Mouse (Mus musculus): ENCODE results near the gene Dpy19l1. TPM values are rescaled to one million over a fixed set of nuclear protein-coding genes. Genes with fewer than 3 reads are reported as not detected.

Gene Dpy19l1
- polyA plus RNA-seq, 1 experiment, result 18.4 TPM

DNA sequence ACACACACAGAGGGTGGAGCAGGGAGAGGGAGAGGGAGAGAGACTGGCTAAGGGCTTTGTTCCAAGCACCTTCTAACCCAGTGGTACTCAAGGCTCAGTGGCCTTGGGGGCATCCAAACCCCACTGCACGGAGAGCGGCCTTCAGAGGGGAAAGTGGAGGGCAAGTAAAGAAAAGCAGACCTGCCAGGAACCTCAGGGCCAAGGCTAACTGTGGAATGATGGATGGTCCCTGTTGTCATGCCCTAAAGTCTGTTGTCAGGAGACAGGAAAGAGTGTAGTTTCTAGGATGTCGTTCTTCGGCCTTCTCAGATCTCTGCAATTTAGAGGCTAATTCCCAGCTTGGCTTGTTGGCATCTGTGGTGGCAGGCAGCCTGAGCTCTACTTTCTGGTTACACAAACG, 32.8 kb downstream of the Dpy19l1 start:
- DNase-seq (ENCODE audit: low spot score), result no peak

DNA sequence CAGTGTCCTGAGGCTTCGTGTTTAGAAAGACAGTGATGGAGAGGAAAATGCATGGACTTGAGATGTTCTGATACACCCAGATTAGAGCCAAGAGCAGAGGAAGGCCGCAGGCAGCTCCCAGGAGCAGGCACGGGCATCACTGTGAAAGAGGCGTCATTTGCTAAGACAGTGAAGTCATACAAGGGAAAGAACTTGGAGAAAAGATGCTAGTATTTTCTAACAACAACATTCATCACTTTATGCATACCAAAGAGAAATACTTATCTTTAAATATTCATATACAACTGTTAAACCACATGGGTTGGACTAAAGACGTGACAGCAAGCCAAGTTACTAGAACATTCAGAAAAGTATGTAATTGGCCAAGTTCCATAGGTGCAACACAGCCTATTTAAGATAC, 35.8 kb downstream of the Dpy19l1 start:
- DNase-seq (ENCODE audit: low spot score), result no peak

DNA sequence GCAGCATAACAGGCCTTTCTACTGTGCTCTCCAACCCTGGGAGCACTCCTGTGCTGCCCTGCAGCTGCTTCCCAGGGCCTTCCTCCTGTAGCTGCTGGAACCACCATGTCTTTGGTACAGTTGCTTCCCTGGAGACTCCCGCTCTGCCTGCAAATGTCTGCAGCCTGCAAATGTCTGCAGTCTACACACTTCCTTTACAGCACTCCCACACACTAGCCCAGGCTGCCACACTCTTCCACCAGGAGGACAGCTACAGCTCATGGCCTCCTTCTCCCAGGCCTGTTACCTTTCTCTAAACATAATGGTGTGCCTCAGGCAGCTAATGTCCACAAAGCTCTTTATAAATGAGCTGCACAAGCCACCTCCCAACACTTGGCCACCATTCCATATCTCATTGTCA, 36.3 kb downstream of the Dpy19l1 start:
- no peak for DNase-seq (ENCODE audit: low spot score)

DNA sequence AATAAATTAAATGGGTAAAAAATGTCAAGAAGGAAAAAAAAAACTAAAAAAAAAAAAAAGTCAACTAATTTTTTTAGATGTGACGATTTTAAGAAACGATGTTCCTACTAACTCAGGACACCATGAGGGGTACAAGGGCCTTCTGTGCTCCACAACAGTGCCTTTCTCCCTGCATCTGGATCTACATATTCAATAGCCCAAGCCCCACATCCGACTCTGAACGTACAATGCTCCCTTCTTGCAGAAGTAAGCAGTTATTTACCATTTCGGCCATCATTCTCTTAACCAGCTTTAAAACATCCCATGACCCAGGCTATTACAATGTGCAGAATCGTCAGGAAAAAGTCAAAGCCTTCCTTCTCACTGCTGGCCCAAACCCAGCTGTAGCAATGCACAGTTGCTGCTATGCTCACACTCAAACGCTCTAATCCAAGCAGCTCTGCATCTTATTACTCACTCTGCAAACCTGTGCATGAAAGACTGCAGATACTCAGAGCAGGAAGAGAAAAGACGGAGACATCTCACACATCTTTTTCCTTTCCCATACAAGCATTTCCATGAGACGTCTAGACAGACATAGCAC, 41.5 kb downstream of the Dpy19l1 start:
- no peak for DNase-seq (ENCODE audit: low spot score)

DNA sequence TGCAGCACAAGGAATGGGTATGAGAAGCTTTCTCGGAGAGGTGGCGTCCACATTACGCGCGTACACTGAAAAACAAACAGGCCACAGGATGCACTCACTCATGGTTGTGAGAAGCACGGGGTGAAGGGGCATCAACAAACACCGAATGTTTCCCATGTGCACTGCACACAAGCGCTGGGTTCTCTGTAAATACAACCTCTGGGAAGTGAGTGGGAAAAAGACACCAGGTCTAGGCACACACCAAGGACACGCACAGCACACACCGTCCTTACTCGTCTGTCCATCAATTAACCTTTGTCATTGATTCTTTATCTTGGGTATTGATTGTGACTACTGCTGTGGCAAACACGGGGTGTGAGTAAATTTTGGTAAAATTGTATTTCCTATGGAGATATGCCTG, 49.1 kb downstream of the Dpy19l1 start:
- DNase-seq (ENCODE audit: low spot score), result no peak

- no peak for DNase-seq (ENCODE audit: low spot score)
Measured at GRCm38 (mm10) chr9:24450976-24451375, 52.0 kb downstream of the Dpy19l1 start.

DNA sequence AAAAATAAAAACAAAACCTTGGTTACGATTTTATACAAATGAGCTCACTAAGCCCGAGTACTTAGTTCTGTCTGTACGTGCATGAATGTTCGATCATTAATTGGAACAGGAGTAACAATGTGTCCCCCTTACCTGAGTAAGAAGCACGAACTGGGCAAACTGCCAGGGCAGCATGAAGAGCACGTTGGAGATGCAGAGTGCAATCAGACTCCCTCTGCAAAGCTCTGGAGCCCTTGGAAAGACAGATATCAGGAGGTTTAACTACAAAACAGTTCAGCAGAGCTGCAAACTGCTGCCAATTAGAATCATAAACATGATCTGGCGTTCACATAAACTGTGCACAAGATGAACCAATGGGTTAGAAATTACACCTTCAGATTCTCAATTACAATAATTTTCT, 52.4 kb downstream of the Dpy19l1 start:
- no peak for DNase-seq (ENCODE audit: low spot score)

DNA sequence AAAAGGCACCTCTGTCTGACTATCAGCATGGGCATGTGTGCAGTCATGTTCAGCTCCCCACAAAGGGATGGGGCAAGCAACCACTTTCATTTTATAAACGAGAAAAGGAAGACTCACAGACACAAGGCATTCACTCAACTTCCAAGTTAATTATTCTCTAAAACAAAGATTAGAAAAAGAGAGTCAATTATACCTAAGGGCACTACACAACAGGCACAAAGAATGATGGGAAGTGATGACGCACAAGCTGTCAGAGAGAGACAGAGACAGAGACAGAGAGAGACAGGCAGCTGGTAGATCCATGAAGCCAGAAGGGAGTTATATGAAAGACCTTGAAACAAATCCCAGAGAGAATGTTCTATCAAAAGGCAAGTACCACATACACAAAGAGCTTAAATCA, 68.0 kb downstream of the Dpy19l1 start:
- DNase-seq (ENCODE audit: low spot score), result no peak

- no peak for DNase-seq (ENCODE audit: low spot score)
Measured at GRCm38 (mm10) chr9:24429721-24430120, 73.2 kb downstream of the Dpy19l1 start.

DNA sequence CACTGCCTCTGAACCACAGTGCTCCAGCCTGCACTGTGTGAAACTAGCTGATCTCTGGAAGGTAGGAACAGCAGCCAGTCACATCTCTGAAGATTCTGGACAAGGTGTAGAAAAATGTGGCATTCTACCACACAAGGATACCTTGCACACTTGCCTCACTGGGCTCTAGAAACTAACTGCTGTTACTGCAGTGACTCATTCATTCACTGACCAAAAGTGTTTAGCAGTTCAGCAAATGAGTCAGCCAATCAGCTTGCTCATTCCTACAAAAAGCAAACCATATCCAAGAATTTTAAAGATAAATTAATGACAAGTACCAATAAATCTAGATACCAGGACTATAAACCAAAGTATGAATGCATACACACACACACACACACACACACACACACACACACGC, 77.3 kb downstream of the Dpy19l1 start:
- no peak for DNase-seq (ENCODE audit: low spot score)

DNA sequence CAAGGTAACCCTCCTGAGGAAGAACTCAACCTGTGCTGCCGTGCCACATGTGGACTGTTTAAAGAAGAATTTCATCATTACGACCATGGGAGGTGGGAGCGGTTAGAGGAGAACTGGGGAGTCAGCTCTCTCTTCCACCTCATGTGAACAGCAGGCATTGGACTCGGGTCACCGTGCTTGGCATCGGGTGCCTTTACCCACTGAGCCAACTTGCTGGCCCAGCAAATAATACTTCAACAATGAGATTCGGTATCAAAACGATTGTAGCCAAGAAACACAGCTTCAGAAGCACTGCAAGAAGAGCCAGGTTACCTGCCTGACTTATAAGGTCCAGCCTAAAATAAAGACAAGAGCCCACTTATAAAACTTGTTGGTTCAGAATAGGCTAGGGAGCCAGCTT, 79.7 kb downstream of the Dpy19l1 start:
- no peak for DNase-seq (ENCODE audit: low spot score)

DNA sequence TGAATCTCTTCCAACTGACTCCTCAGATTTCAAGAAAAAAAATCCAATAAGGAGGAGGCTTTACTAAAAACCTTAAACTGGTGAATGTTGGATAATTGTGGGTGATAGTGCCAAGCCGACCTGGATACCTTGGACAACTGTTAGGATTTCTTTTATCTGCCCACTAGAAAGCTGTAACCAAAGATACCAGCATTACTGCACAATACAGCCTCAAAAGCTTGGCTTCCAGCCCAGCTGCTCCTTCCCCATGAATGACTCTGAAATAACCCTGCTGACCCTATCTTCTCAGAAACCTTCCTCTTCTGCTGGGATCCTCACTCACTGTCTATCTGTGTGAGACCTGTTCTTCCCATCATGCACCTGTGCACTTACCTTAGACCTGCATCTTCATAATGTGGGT, 81.1 kb downstream of the Dpy19l1 start:
- DNase-seq (ENCODE audit: low spot score), result no peak

GRCm38 (mm10) chr9:24421221-24421620, 81.7 kb downstream of the Dpy19l1 start:
- DNase-seq (ENCODE audit: low spot score), result no peak

GRCm38 (mm10) chr9:24420144-24420543, 82.8 kb downstream of the Dpy19l1 start:
- DNase-seq (ENCODE audit: low spot score), result no peak

DNA sequence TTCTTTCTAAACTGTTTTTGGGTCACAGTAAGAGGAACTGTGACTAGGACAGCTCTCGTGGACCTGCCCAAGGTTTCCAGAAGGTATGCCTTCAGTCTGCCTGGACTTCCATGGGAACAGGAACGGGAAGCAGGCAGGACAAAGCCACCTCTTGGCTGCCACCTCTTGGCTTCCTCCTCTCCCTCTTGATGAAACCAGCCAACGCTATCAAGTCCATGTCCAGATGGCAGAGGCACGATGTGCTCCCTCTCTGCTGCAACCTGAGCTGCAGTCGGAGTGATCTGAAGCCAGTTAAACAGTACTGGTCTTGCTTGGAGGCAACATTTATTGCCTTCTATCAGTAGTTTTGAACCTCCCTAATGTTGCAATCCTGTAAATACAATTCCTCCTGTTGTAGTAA, 84.7 kb downstream of the Dpy19l1 start:
- no peak for DNase-seq (ENCODE audit: low spot score)

DNA sequence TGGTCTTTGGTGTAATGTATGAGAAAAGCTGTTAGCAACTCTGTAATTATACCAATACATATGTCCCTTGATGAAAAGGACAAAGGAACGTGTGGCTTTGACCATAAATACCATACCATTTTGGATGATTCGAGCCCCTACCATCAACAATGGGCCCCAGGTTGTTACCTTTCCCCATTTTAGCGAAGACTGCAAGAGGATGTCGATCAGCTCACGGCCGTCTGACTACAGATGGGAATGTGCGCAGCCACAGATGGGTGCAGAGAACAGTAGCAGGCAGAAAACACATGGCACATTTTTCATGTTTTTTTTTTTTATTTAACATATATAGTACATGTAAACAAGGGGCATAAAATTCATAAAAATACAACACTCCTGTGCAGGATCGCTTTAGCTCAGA, 91.5 kb downstream of the Dpy19l1 start:
- no peak for DNase-seq (ENCODE audit: low spot score)

DNA sequence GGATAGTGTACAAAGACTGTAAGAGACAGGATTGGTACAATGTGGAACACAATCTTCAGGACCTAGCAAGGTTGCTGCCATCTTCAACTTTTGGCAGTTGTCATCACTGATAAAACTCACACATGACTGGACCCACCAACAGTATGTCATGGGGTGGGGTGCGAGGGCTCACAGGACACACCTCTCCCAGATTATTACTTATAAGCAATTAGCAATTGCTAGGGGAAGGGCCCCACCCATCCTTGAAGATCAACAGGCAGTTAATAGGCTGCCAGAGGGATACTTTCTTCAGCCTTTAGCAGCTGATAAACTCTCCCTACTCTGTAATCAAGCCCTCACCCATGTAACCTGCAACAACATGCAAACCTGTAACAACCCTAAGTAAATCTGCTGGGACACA, 92.5 kb downstream of the Dpy19l1 start:
- no peak for DNase-seq (ENCODE audit: low spot score)

DNA sequence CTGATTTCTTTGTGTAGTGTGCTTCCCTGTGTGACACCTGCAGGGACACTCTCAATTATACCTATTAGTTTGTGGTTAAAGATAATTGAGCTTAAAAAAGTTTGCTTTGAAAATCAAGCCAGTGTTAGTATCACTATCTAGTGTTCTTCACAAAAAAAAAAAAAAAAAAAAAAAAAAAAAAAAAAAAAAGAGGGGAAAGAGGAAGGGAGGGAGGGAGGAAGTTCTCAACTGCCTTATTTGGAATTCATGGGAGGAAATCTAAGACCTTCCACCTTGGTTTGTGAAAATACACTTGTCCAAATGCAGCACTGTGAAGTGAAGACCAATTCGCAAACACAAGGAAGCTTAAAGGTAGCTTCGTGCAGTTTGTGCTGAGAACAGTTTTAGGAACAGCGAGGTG, 94.9 kb downstream of the Dpy19l1 start:
- no peak for DNase-seq (ENCODE audit: low spot score)

DNA sequence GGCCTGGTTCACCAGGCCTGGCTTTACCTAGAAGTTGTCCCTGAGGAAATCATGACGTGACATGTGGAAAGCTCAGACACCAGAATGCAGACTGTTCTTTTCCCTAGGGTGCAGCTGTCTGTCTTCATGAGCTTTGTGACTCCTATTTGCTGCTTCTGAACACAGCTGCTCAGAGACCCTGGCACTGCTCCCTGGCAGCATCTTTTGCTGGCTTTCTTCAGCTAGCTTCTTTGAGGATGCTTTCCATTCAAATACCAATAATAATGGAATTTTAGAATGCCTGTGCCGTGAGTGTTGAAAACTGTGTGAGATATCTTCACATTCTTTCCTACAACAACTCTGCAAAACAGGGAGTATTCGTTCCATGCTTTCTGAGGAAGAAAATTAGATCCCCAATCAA, 108.8 kb downstream of the Dpy19l1 start:
- DNase-seq (ENCODE audit: low spot score), result no peak

- DNase-seq (ENCODE audit: low spot score), result no peak
Measured at GRCm38 (mm10) chr9:24390807-24391370, 112.1 kb downstream of the Dpy19l1 start.

- DNase-seq (ENCODE audit: low spot score), result no peak
Measured at GRCm38 (mm10) chr9:24387230-24387629, 115.7 kb downstream of the Dpy19l1 start.

- DNase-seq (ENCODE audit: low spot score), result no peak
Measured at GRCm38 (mm10) chr9:24379321-24379720, 123.6 kb downstream of the Dpy19l1 start.

- no peak for DNase-seq (ENCODE audit: low spot score)
Measured at GRCm38 (mm10) chr9:24378848-24379247, 124.1 kb downstream of the Dpy19l1 start.
